Mouse (Mus musculus): Measurements from ENCODE around the gene F11. TPM values are rescaled to one million over a fixed set of nuclear protein-coding genes. Genes with fewer than 3 reads are reported as not detected.

Gene F11
- polyA plus RNA-seq, 1 experiment from 2014 or later = not detected

DNA sequence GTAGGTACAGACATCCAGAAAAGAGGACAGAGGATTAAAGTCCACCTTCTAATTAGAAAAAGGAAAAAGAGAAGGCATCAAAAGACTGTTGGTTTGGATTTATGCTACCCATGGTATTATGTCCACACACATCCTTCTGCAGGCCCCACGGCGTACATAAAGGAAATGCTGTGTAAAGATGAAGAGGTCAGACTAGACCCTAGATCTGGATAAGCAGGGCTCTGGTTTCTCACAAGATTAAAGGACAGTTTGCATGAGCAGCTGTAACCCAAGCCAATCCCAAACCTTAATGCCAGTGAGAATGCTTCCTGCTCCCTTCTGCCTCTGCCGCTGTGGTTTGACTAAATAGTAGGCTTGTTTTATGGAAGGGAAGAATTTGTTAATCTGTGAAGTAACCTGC is 15.6 kb upstream of the F11 start:
- Histone ChIP-seq H3K9me3 (ENCODE audit: control insufficient read depth, low read length) (no peaks in the 10 kb centered on the region), H3K4me2 (no peak overlapping the region), H3K4me3 (ENCODE audit: low read depth, low read length) (no peak overlapping the region), H3K9ac (ENCODE audit: low read length) (no peak overlapping the region), H3K4me1 (ENCODE audit: control insufficient read depth, insufficient read depth, low read length) (no peaks in the 10 kb centered on the region), H3K27ac (ENCODE audit: low read depth, low read length) (no peak overlapping the region), H3K36me3 (ENCODE audit: control insufficient read depth, insufficient read depth, low read length) (no peaks in the 10 kb centered on the region), H3K27me3 (ENCODE audit: control insufficient read depth, insufficient read depth, low read length) (no peaks in the 10 kb centered on the region)
- DNase-seq (ENCODE audit: low spot score, missing footprints) (no peak), ATAC-seq (ENCODE audit: low FRiP score) (no peak)
- WGBS = 83% methylated on average over 3 of the region's 3 CpGs

DNA sequence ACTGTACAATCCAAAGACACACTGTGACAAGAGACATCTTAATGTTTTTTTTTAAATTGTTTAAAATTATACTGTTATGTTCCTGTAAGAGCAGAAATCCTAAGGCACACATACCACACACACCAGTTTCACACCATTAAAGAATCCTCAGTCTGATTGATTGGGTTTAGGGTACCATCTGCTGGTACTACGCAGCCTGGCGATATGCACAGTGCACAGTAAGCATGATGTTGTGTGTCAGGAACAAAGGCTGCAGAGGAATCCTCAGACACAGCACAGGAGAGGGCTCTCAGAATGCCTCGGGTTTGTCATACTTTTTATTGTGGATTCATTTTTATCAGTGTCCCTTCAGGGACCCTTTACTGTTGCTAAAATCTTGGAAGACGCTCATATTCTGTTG is 12.5 kb upstream of the F11 start:
- Histone ChIP-seq H3K9ac (ENCODE audit: low read length) (no peak overlapping the region), H3K4me2 (no peak overlapping the region), H3K36me3 (ENCODE audit: control insufficient read depth, insufficient read depth, low read length) (no peaks in the 10 kb centered on the region), H3K27me3 (ENCODE audit: control insufficient read depth, insufficient read depth, low read length) (no peaks in the 10 kb centered on the region), H3K9me3 (ENCODE audit: control insufficient read depth, low read length) (no peaks in the 10 kb centered on the region), H3K27ac (ENCODE audit: low read depth, low read length) (no peak overlapping the region), H3K4me3 (ENCODE audit: low read depth, low read length) (no peak overlapping the region), H3K4me1 (ENCODE audit: control insufficient read depth, insufficient read depth, low read length) (no peaks in the 10 kb centered on the region)
- no peak for ATAC-seq (ENCODE audit: low FRiP score)
- WGBS = 86% methylated on average over 4 of the region's 4 CpGs
- DNase-seq (ENCODE audit: low spot score, missing footprints) = no peak

DNA sequence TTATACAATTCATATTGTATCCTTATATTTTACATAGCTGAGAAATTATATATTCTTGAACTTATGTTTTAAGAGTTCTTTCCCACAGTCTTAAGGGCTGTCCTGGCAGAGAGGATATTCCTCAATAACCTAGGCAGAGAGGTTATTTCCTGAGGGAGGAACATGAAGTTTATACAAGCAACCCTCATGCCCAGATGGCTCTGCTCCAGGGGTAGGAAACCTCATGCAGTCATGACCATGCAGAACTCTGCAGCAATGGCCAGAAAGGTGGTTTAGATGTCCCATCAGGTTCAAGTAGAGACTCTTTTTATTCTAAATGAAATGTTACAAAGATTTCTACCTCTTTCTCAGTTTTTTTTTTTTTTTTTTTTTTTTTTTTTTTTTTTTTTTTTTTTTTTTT is 7.2 kb upstream of the F11 start:
- no peak overlapping the region for H3K27ac ChIP-seq (ENCODE audit: low read depth, low read length)
- no peak for ATAC-seq (ENCODE audit: low FRiP score)
- no peak for DNase-seq (ENCODE audit: low spot score, missing footprints)
- no peak overlapping the region for H3K4me2 ChIP-seq
- H3K9ac ChIP-seq (ENCODE audit: low read length) = no peak overlapping the region
- H3K36me3 ChIP-seq (ENCODE audit: control insufficient read depth, insufficient read depth, low read length) = no peaks in the 10 kb centered on the region
- no peaks in the 10 kb centered on the region for H3K4me1 ChIP-seq (ENCODE audit: control insufficient read depth, insufficient read depth, low read length)
- H3K27me3 ChIP-seq (ENCODE audit: control insufficient read depth, insufficient read depth, low read length) = no peaks in the 10 kb centered on the region
- H3K9me3 ChIP-seq (ENCODE audit: control insufficient read depth, low read length) = no peaks in the 10 kb centered on the region
- no peak overlapping the region for H3K4me3 ChIP-seq (ENCODE audit: low read depth, low read length)

DNA sequence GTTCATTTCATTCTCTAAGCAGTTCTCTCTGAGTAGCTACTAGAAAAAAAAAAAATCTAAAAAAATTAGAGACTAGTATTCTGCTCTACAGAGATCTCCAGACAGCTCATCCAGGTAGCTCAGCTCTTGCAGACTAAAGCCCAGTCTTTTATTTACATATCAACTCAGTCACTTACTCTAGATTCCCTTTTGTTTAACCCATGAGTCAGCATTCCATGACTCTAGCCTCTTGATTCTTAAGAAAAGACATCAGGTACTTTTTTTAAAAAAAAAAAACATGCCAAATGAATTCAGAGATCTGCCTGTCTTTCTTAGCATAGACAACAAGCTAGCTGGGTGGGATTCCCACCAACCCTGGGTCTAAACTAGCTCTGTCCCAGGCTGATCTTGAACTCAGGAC is 6.7 kb upstream of the F11 start:
- Histone ChIP-seq H3K4me3 (ENCODE audit: low read depth, low read length) (no peak overlapping the region), H3K9me3 (ENCODE audit: control insufficient read depth, low read length) (no peaks in the 10 kb centered on the region), H3K36me3 (ENCODE audit: control insufficient read depth, insufficient read depth, low read length) (no peaks in the 10 kb centered on the region), H3K4me2 (no peak overlapping the region), H3K27ac (ENCODE audit: low read depth, low read length) (no peak overlapping the region), H3K27me3 (ENCODE audit: control insufficient read depth, insufficient read depth, low read length) (no peaks in the 10 kb centered on the region), H3K4me1 (ENCODE audit: control insufficient read depth, insufficient read depth, low read length) (no peaks in the 10 kb centered on the region), H3K9ac (ENCODE audit: low read length) (no peak overlapping the region)
- DNase-seq (ENCODE audit: low spot score, missing footprints) (no peak), ATAC-seq (ENCODE audit: low FRiP score) (no peak)

DNA sequence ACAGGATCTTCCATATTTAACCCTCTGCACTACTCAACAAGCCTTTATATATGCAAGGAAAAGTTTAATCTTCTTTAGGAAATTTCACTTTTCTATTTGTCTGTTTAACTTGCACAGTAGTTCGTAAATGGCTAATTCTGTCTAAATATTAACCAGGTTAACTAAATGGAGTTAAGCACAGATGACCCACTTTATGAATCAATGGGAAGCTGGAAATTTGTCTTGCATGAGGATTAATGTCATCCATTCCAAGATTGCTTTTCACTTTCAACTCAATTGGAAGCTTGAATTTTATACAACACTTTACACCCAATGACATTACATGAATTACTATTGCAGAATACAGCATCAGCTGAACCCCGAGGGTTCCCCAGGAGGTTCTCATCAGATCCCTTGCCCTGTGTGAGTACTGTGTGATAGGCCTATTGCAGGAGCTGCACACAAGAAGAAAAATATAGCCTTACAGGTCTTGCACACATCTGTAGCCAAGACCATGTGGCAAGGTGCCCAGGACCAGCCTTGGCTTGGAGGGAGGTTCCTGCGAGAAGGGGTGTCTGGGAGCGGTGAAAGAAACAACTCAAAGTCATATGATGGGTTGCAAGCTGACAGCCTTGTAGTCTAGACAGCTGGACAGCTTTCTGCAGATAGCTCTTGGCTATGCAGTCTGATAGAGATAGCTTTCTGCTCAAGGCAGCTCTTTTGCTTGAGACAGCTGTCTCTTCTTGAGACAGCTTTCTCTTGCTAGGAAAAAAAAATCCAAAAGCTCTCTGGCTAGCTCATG is 6.0 kb upstream of the F11 start:
- no peaks in the 10 kb centered on the region for H3K27me3 ChIP-seq (ENCODE audit: control insufficient read depth, insufficient read depth, low read length)
- H3K36me3 ChIP-seq (ENCODE audit: control insufficient read depth, insufficient read depth, low read length) = no peaks in the 10 kb centered on the region
- no peaks in the 10 kb centered on the region for H3K9me3 ChIP-seq (ENCODE audit: control insufficient read depth, low read length)
- H3K4me1 ChIP-seq (ENCODE audit: control insufficient read depth, insufficient read depth, low read length) = no peaks in the 10 kb centered on the region
- DNase-seq (ENCODE audit: low spot score, missing footprints) = no peak
- ATAC-seq (ENCODE audit: low FRiP score) = no peak
- no peak overlapping the region for H3K27ac ChIP-seq (ENCODE audit: low read depth, low read length)
- no peak overlapping the region for H3K4me2 ChIP-seq
- 91% methylated on average over 4 of the region's 4 CpGs for WGBS
- H3K9ac ChIP-seq (ENCODE audit: low read length) = no peak overlapping the region
- no peak overlapping the region for H3K4me3 ChIP-seq (ENCODE audit: low read depth, low read length)

DNA sequence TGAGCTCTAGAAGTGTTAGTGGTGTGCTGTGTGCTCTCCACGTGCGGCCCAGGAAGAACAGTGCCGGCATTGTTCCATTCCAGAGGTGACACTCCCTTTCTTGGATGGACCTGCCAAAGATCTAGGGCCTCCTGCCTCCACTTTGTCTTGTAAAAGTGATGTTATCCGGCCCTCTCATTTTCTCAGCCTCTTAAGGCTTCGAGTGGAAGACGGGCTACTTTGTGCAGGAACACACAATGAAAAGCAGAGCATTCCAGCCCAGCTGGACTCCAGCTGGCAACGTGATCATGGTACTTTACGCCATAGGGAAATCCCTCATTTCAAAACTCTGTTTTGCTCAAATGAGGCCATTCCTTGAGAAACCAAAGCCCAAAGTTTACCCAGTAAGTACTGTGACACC is 5.2 kb upstream of the F11 start:
- Histone ChIP-seq H3K27ac (ENCODE audit: low read depth, low read length) (no peak overlapping the region), H3K36me3 (ENCODE audit: control insufficient read depth, insufficient read depth, low read length) (no peaks in the 10 kb centered on the region), H3K27me3 (ENCODE audit: control insufficient read depth, insufficient read depth, low read length) (no peaks in the 10 kb centered on the region), H3K4me2 (no peak overlapping the region), H3K9me3 (ENCODE audit: control insufficient read depth, low read length) (no peaks in the 10 kb centered on the region), H3K9ac (ENCODE audit: low read length) (no peak overlapping the region), H3K4me3 (ENCODE audit: low read depth, low read length) (no peak overlapping the region), H3K4me1 (ENCODE audit: control insufficient read depth, insufficient read depth, low read length) (no peaks in the 10 kb centered on the region)
- no peak for DNase-seq (ENCODE audit: low spot score, missing footprints)
- no peak for ATAC-seq (ENCODE audit: low FRiP score)
- 70% methylated on average over 8 of the region's 8 CpGs for WGBS

DNA sequence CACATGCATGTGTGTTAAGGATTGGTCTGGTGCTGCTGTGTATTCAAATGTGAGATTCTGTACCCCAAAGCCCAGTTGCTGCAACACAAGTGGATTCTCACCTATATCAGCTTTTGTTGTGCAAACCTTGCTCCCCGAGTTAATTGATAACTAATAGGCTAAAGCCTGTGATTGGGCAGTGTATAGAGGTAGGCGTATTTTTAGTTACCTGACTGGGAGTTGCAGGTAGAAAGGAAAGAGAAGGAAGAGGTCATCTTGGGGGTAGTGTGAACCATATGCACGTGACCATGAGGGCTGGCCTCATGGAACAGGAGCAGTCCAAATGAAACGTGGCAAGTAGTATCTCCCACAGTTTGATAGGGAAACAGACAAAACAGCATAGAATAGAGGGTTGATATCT is 3.1 kb upstream of the F11 start:
- Histone ChIP-seq H3K9ac (ENCODE audit: low read length) (no peak overlapping the region), H3K9me3 (ENCODE audit: control insufficient read depth, low read length) (no peaks in the 10 kb centered on the region), H3K4me3 (ENCODE audit: low read depth, low read length) (no peak overlapping the region), H3K27me3 (ENCODE audit: control insufficient read depth, insufficient read depth, low read length) (no peaks in the 10 kb centered on the region), H3K4me1 (ENCODE audit: control insufficient read depth, insufficient read depth, low read length) (no peaks in the 10 kb centered on the region), H3K27ac (ENCODE audit: low read depth, low read length) (no peak overlapping the region), H3K36me3 (ENCODE audit: control insufficient read depth, insufficient read depth, low read length) (no peaks in the 10 kb centered on the region), H3K4me2 (no peak overlapping the region)
- DNase-seq (ENCODE audit: low spot score, missing footprints) (no peak), ATAC-seq (ENCODE audit: low FRiP score) (no peak)
- 90% methylated on average over 4 of the region's 4 CpGs for WGBS

DNA sequence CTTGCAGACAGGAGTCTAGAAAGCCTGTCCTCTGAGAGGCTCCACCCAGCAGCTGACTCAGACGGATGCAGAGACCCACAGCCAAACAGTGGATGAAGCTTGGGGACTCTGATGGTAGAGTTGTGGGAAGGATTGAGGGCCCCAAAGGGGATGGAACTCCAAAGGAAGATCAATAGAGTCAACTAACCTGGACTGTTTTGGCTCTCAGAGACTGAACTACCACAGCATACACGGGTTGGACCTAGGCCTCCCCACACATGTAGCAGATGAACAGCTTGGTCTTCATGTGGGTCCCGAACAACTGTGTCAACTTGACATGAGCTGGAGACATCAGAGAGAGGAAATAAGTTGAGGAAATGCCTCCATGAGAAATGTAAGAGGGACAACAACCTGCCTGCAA is 1.0 kb upstream of the F11 start:
- DNase-seq (ENCODE audit: low spot score, missing footprints) (no peak), ATAC-seq (ENCODE audit: low FRiP score) (no peak)
- Histone ChIP-seq H3K4me2 (no peak overlapping the region), H3K4me3 (ENCODE audit: low read depth, low read length) (no peak overlapping the region), H3K27ac (ENCODE audit: low read depth, low read length) (no peak overlapping the region), H3K9ac (ENCODE audit: low read length) (no peak overlapping the region), H3K27me3 (ENCODE audit: control insufficient read depth, insufficient read depth, low read length) (no peaks in the 10 kb centered on the region), H3K4me1 (ENCODE audit: control insufficient read depth, insufficient read depth, low read length) (no peaks in the 10 kb centered on the region), H3K36me3 (ENCODE audit: control insufficient read depth, insufficient read depth, low read length) (no peaks in the 10 kb centered on the region), H3K9me3 (ENCODE audit: control insufficient read depth, low read length) (no peaks in the 10 kb centered on the region)
- WGBS = 79% methylated on average over 3 of the region's 3 CpGs

DNA sequence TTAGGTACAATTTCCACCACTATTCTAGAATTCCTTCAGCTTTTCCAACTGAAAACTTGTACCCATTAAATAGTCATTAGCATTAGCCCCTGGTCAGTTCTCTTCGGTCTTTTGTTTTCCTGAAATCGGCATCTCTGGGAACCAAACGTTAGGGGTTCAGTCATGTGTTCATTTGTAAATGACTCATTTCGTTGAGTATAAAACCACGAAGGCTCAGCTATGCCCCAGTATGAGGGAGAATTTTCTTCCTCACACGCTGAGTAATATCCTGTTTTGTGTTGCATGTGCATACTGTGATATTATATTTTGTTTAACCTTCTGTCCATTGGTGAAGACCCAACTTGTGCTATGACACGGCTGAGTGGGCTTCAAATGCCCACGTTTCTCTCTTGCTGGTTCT is 3.4 kb downstream of the F11 start:
- Histone ChIP-seq H3K4me3 (ENCODE audit: low read depth, low read length) (no peak overlapping the region), H3K36me3 (ENCODE audit: control insufficient read depth, insufficient read depth, low read length) (no peaks in the 10 kb centered on the region), H3K27ac (ENCODE audit: low read depth, low read length) (no peak overlapping the region), H3K27me3 (ENCODE audit: control insufficient read depth, insufficient read depth, low read length) (no peaks in the 10 kb centered on the region), H3K9me3 (ENCODE audit: control insufficient read depth, low read length) (no peaks in the 10 kb centered on the region), H3K4me2 (no peak overlapping the region), H3K4me1 (ENCODE audit: control insufficient read depth, insufficient read depth, low read length) (no peaks in the 10 kb centered on the region), H3K9ac (ENCODE audit: low read length) (no peak overlapping the region)
- ATAC-seq (ENCODE audit: low FRiP score) (no peak), DNase-seq (ENCODE audit: low spot score, missing footprints) (no peak)
- WGBS = 80% methylated on average over 8 of the region's 8 CpGs
